Mouse (Mus musculus) spleen, embryonic (tissue): ENCODE measurements around the gene Zfp287.

ENCODE experiments used
- CTCF ChIA-PET: fragments of 350-600 bp; sonication (Branson Sonifier 250); formaldehyde crosslinking; loops from one replicate; lab custom pipeline; 2022; lab: Charles Lee

Gene Zfp287

GRCm38 (mm10) chr11:62701218-62701617 is 30.5 kb downstream of the Zfp287 start:
- CTCF ChIA-PET: no interaction called here

DNA sequence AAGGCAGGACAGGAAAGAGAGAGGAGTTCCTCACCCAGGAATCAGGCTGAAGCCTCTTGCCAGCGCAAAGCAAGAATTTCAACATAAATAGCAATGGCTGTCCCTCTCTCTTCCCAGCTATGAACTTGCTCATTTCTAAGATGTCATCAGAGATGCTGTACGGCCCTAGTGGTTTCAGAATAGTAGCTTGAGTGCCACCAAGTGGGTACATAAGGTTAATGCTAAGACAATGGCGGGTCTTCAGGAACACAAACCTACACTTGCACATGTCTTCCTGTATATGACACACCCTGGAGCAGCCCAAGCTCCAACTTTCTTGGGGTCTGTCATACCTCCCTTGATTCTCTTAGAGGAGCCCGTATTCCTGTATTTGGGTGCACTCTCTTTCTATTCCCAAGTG is 32.0 kb downstream of the Zfp287 start:
- CTCF ChIA-PET: no interaction called here

GRCm38 (mm10) chr11:62695126-62695525 is 36.6 kb downstream of the Zfp287 start:
- CTCF ChIA-PET: no interaction called here

DNA sequence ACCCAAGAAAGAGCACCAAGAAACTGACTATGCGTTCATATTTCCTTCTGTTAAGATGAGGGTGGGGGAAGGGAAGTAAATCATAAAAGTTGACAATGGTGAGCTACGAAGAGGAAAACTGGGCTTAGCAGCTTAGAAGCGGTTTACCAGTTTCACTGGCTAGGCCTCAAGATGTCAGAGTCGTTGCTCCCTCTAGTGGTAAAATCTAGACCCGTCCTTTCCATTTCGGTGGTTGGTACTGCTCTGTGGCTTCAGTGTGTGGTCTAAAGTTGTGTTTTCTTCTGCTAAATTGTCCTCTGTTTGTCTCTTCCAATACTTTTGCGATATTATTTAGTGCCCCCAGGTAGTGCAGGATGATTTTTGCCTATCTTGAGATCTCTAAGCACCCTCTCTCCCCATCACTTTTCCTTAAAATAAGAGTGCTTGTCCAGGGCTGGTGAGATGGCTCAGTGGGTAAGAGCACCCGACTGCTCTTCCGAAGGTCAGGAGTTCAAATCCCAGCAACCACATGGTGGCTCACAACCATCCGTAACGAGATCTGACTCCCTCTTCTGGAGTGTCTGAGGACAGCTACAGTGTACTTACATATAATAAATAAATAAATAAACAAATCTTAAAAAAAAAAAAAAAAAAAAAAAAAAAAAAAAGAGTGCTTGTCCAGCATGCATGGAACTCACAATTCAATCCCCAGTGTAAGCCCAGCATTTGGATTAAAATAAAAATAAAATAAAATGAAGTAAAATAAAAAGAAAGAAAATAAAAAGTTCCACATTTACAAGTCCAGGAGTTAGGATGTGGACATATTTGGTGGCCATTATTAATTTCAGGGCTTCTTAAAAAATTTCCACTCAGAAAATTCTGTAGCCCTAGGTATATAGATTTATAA is 38.2 kb downstream of the Zfp287 start:
- CTCF ChIA-PET: interaction anchor here (0.6 to 1.4 kb wide), 5 partner anchors 39 to 362 kb away, joined by 3 to 9 read pairs (median 5); no protein-coding TSS in a partner anchor

DNA sequence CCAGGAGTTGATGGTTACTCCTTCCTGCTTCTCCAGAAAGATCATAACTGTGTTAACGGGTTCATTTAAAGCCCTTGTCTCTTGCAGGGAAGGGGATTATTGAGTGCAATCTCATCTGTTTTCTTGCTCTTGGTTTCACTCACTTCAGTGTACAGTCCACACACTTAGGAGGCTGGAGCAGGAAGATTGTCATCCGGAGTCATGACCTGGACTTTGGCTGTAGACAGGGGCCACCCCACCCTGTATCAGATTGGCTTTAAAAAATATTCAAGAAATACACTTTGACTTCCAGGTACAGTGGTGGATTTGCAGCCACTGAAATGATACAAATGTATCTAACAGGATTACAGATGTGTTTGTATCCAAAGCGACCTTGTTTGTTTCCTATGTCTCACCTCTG is 40.1 kb downstream of the Zfp287 start:
- CTCF ChIA-PET: no interaction called here

- CTCF ChIA-PET: interaction anchor here (0.6 kb wide), 1 partner anchor 145 kb away, joined by 10 read pairs; no protein-coding TSS in a partner anchor
Observed at GRCm38 (mm10) chr11:62679954-62680353, 51.8 kb downstream of the Zfp287 start.

DNA sequence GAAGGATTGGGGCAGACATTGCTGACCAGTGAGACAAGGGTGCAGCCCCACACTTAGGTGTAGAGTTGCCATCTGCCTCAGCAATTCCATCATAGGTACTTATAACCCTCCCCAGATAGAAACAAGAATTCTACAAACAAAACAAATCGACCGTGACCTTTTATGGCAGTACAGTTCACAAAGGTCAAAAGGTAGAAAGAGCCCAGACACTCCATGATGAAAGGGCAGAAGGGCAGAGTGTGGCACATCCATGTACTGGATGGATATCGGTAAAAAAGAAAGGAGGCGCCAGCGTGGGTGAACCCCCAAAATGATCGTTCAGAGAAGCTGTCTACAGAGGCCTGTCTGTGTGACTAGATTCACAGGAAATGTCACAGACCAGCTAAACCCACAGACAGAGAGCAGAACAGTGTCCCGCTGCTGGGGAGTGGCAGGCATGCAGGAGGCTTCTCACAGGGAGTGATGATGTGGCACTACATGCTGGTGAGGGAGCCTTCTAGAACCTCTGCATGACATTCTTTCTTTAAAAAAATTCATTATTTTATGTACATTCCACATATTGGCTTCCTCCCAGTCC is 52.8 kb downstream of the Zfp287 start:
- CTCF ChIA-PET: no interaction called here

DNA sequence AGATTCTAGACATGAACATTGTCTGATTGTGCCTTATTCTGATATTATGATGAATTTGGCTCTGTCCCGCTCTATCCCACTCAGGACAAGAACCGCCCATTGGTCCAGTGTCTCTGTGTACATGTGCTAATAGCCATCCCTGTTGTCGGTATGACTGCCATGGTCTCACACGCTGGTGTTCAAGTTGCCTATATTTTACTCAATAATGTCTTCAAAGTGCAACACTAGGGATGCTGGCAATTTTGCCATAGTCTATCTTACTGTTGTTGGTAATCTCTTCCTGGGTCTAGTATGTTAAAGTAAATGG is 55.5 kb downstream of the Zfp287 start:
- CTCF ChIA-PET: interaction anchor here (1.1 kb wide), 1 partner anchor 61 kb away, joined by 3 read pairs; no protein-coding TSS in a partner anchor

DNA sequence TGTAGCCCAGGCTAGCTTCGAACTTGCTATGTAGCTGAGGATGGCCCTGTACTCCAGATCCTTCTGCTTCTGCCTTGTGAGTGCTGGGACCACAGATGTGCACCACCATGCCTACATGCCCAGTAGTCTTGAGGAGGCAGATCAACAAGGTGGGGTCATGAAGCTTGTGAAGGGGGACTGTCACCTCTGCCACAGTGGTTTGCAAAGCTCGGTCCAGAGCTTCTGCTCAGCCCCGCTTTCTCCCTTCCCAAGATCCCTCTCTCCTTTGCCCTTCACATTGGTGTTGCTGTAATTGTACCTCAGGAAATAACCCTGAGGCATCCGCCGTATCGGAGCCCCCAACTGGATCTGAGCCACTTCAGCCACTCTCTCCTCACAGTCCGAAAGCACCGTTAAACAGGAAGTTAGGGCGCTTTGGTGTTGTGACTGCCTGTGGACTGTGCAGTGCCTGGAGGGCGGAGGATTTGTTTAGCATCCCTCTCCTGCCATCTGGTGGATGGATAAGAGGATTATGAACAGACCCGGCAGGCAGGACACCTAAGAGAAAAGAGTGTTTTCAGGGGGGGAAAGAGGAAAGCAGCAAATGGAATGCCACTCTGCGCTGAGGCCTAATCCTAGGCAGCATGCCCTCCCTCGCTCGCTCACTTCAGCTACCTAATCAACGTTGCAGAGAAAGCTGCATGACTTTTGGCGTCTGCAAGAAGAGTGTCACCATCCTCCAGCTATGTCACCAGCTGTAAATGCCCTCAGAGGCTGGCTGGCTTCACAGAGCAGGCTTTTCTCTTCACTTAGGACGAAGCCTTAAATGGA is 56.0 kb downstream of the Zfp287 start:
- CTCF ChIA-PET: interaction anchor here (1.1 kb wide), 1 partner anchor 61 kb away, joined by 3 read pairs; no protein-coding TSS in a partner anchor

DNA sequence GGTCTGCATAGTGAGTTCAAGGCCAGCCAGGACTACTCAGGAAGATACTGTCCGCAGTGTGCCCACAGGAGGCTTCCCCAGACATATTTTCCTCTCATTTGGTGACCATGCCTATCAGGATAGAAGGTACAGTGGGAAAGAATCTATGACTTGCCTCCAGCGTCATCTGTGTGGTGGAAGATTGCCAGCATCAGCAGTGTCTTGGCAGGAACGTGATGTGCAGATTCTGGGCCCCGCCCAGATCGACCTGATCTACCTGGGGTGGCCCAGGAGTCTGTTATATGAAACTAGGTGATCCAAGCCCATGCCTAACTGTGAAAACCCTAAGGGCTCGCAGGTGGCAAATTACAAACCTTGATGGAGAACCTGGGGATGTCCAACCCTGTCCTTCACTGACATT is 61.7 kb downstream of the Zfp287 start:
- CTCF ChIA-PET: no interaction called here

GRCm38 (mm10) chr11:62669471-62669870 is 62.2 kb downstream of the Zfp287 start:
- CTCF ChIA-PET: interaction anchor here (0.6 kb wide), 1 partner anchor 613 kb away, joined by 25 read pairs; no protein-coding TSS in a partner anchor

- CTCF ChIA-PET: interaction anchor here (0.6 kb wide), 1 partner anchor 612 kb away, joined by 25 read pairs; no protein-coding TSS in a partner anchor
Observed at GRCm38 (mm10) chr11:62668986-62669385, 62.7 kb downstream of the Zfp287 start.

GRCm38 (mm10) chr11:62664250-62664649 is 67.5 kb downstream of the Zfp287 start:
- CTCF ChIA-PET: interaction anchor here (0.8 kb wide), 1 partner anchor 24 kb away, joined by 4 read pairs; no protein-coding TSS in a partner anchor

GRCm38 (mm10) chr11:62660885-62661284 is 70.8 kb downstream of the Zfp287 start:
- CTCF ChIA-PET: no interaction called here

DNA sequence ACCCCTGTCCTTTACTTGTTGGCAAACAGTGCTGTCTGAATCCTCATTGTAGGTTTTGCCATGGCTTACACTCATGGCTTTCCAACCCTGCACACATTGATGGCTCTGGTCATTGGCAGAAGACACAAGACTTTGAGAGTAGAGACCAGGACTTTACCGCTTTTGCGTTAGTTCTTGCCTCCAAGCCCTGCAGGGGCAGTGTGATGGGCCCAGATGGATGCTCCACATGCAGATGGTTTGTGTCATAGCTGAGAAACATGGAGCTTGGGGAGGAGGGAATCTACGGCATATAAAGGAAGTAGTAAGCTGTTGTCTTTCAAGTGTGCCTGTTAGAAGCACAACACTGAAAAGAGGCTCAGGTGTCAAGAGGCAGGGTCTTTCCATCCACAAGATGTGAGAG is 79.6 kb downstream of the Zfp287 start:
- CTCF ChIA-PET: interaction anchor here (1.6 kb wide), 1 partner anchor 49 kb away, joined by 5 read pairs; no protein-coding TSS in a partner anchor

DNA sequence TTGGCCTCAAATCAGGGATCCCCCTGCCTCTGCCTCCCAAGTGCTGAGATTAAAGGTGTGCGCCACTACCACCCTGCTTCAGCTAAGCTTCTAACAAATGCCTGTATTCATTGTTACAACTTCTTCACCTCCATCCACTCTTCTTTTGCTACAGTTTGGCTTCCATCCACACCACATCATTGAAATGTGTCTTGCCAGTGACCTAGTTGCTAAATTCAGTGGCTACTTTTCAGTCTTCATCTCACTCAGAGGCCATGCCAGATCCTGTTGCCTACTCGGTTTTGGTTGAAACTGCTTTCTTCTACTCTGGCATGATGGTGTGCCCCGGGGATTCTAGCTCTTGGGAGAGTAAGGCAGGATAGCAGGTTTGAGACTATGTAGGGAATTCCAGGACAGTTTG is 80.1 kb downstream of the Zfp287 start:
- CTCF ChIA-PET: no interaction called here
